Mouse (Mus musculus) kidney, postnatal 0 days (tissue): ENCODE measurements around the gene Diablo. TPM values are rescaled to one million over a fixed set of nuclear protein-coding genes. Genes with fewer than 3 reads are reported as not detected.

Experiments
- ATAC-seq: fragments of 200-750 bp; cut with Nextera tagmentation; replicated peaks from 2 replicates; pipeline ENCODE4 v1.8.0; 2017; ENCODE audit warnings: low read depth, moderate number of reproducible peaks, moderate TSS enrichment, moderate library complexity; ENCODE audit not compliant: low FRiP score
- DNase-seq: peaks from one replicate; pipeline ENCODE4 v3.0.0-alpha.2; 2016; ENCODE audit warnings: low spot score
- H3K27ac ChIP-seq: fragments of 300-500 bp; sonication (generic); 2 replicates; pipeline ENCODE4 v1.5.1; 2014; ENCODE audit warnings: mild to moderate bottlenecking
- H3K27me3 ChIP-seq: fragments of 300-500 bp; sonication (generic); 2 replicates; pipeline ENCODE4 v1.6.1; 2014; ENCODE audit warnings: low read length, mixed read lengths; ENCODE audit not compliant: insufficient read depth
- H3K36me3 ChIP-seq: fragments of 300-500 bp; sonication (generic); 2 replicates; pipeline ENCODE4 v1.6.1; 2014; ENCODE audit warnings: low read length, mixed read lengths; ENCODE audit not compliant: insufficient read depth
- H3K4me1 ChIP-seq: fragments of 300-500 bp; sonication (generic); replicated peaks from 2 replicates; pipeline ENCODE4 v1.6.1; 2014; ENCODE audit warnings: antibody characterized with exemption, low read length, mixed read lengths; ENCODE audit not compliant: insufficient read depth
- H3K4me2 ChIP-seq: fragments of 300-500 bp; sonication (generic); 2 replicates; pipeline ENCODE4 v1.6.1; 2014; ENCODE audit warnings: mild to moderate bottlenecking, low read length, moderate library complexity, mixed read lengths
- H3K4me3 ChIP-seq: fragments of 300-500 bp; sonication (generic); replicated peaks from 2 replicates; pipeline ENCODE4 v1.5.1; 2014; ENCODE audit warnings: low read depth, low read length
- H3K9ac ChIP-seq: fragments of 300-500 bp; sonication (generic); 2 replicates; pipeline ENCODE4 v1.6.1; 2014; ENCODE audit warnings: low read depth, low read length
- H3K9me3 ChIP-seq: fragments of 300-500 bp; sonication (generic); replicated peaks from 2 replicates; pipeline ENCODE4 v1.6.1; 2016; ENCODE audit warnings: low read length, inconsistent platforms, mixed read lengths
- CTCF ChIP-seq: IDR thresholded peaks from 2 replicates; pipeline ENCODE4 v1.5.1; 2016; ENCODE audit warnings: antibody characterized with exemption, low read depth, mild to moderate bottlenecking, moderate library complexity
- WGBS: fragments of 180-500 bp; shearing (Covaris S2); extraction: QIAGEN DNeasy Blood & Tissue Kit; methylation state at CpG from one replicate; pipeline ENCODE4 v1.1.7; 2014; 5-methylcytosine and 5-hydroxymethylcytosine counted together
- polyA plus RNA-seq: library from polyadenylated mRNA; unstranded; fragments of >200 nt; fragmentation: Nextera tagmentation; extraction: Ambion mirVana; gene quantifications from 2 replicates; pipeline ENCODE4 v1.2.1, GENCODE M21; 2015

Gene Diablo
- polyA plus RNA-seq, 1 experiment from 2014 or later: 101 TPM

- no peak for ATAC-seq
- WGBS: 93% methylated on average over 7 of the region's 7 CpGs
- H3K4me3 ChIP-seq: no peak overlapping the region
These were observed 31.7 kb upstream of the Diablo start for GRCm38 (mm10) chr5:123555693-123556092.

GRCm38 (mm10) chr5:123533801-123534200 lies 9.8 kb upstream of the Diablo start:
- H3K36me3 ChIP-seq: peaks cover 58% of the 10 kb centered on the region
- no peak for TF ChIP-seq CTCF
- no peak overlapping the region for H3K27ac ChIP-seq
- no peaks in the 10 kb centered on the region for H3K27me3 ChIP-seq
- H3K9me3 ChIP-seq: no peaks in the 10 kb centered on the region
- DNase-seq: no peak
- H3K9ac ChIP-seq: no peak overlapping the region
- no peak for ATAC-seq
- 92% methylated on average over 10 of the region's 10 CpGs for WGBS
- H3K4me1 ChIP-seq: no peaks in the 10 kb centered on the region
- H3K4me2 ChIP-seq: no peak overlapping the region
- no peak overlapping the region for H3K4me3 ChIP-seq

More at GRCm38 (mm10) chr5:123555693-123556092, 31.7 kb upstream of the Diablo start:
- H3K36me3 ChIP-seq: peaks cover 44% of the 10 kb centered on the region
- no peak for TF ChIP-seq CTCF
- no peaks in the 10 kb centered on the region for H3K27me3 ChIP-seq
- DNase-seq: no peak
- no peak overlapping the region for H3K9ac ChIP-seq
- H3K4me2 ChIP-seq: no peak overlapping the region
- H3K9me3 ChIP-seq: no peaks in the 10 kb centered on the region
- no peaks in the 10 kb centered on the region for H3K4me1 ChIP-seq
- H3K27ac ChIP-seq: no peak overlapping the region

GRCm38 (mm10) chr5:123530056-123530455 lies 6.1 kb upstream of the Diablo start:
- H3K9ac ChIP-seq: no peak overlapping the region
- 91% methylated on average over 8 of the region's 8 CpGs for WGBS
- no peaks in the 10 kb centered on the region for H3K9me3 ChIP-seq
- H3K4me1 ChIP-seq: no peaks in the 10 kb centered on the region
- no peaks in the 10 kb centered on the region for H3K27me3 ChIP-seq
- no peak overlapping the region for H3K4me3 ChIP-seq
- TF ChIP-seq CTCF: no peak
- H3K36me3 ChIP-seq: peaks cover 60% of the 10 kb centered on the region
- no peak overlapping the region for H3K27ac ChIP-seq
- DNase-seq: no peak
- no peak for ATAC-seq
- H3K4me2 ChIP-seq: no peak overlapping the region

GRCm38 (mm10) chr5:123528641-123529040 lies 4.7 kb upstream of the Diablo start:
- Histone ChIP-seq H3K9ac (no peak overlapping the region), H3K36me3 (peaks cover 50% of the 10 kb centered on the region), H3K27ac (no peak overlapping the region), H3K4me3 (no peak overlapping the region), H3K4me2 (no peak overlapping the region), H3K27me3 (no peaks in the 10 kb centered on the region), H3K9me3 (no peaks in the 10 kb centered on the region), H3K4me1 (0 out of 2 replicates have a peak, but pooled peaks cover 3% of the 10 kb centered on the region)
- DNase-seq (no peak), ATAC-seq (no peak)
- WGBS: 80% methylated on average over 7 of the region's 7 CpGs
- no peak for TF ChIP-seq CTCF

GRCm38 (mm10) chr5:123525916-123526495 lies 2.0 kb upstream of the Diablo start:
- H3K27ac ChIP-seq: no peak overlapping the region
- DNase-seq: no peak

GRCm38 (mm10) chr5:123525281-123525680 lies 1.3 kb upstream of the Diablo start, which contains the start of gene Gm49027:
Gene Gm49027, minus strand, starts transcription at chr5:123525488.
- Histone ChIP-seq H3K9ac (no peak within 1 kb of the TSS), H3K27ac (no peak within 1 kb of the TSS), H3K4me2 (peak within 1 kb of the TSS; percentile 90), H3K9me3 (no peaks in the 10 kb centered on the region), H3K4me3 (peak within 1 kb of the TSS; percentile 85), H3K4me1 (peaks cover 3% of the 10 kb centered on the region; the same call in 1 of the 2 replicates), H3K36me3 (peaks cover 18% of the 10 kb centered on the region; the same call in 1 of the 2 replicates), H3K27me3 (no peaks in the 10 kb centered on the region)
- TF ChIP-seq CTCF: no peak
- DNase-seq (no peak), ATAC-seq (no peak)
- WGBS: 87% methylated on average over 7 of the region's 7 CpGs

More at GRCm38 (mm10) chr5:123525916-123526495, 2.0 kb upstream of the Diablo start:
- no peak overlapping the region for H3K4me2 ChIP-seq
- TF ChIP-seq CTCF: no peak
- 91% methylated on average over 9 of the region's 9 CpGs for WGBS
- H3K9ac ChIP-seq: no peak overlapping the region
- no peak for ATAC-seq
- H3K9me3 ChIP-seq: no peaks in the 10 kb centered on the region
- H3K4me1 ChIP-seq: peaks cover 3% of the 10 kb centered on the region; the same call in 1 of the 2 replicates
- H3K36me3 ChIP-seq: peaks cover 25% of the 10 kb centered on the region; the same call in 1 of the 2 replicates
- no peak overlapping the region for H3K4me3 ChIP-seq
- no peaks in the 10 kb centered on the region for H3K27me3 ChIP-seq

- Histone ChIP-seq H3K4me1 (peaks cover 3% of the 10 kb centered on the region; the same call in 1 of the 2 replicates), H3K9ac (0 out of 2 replicates have a peak overlapping the region, but pooled peaks have one; percentile 73)
- WGBS: under 1% methylated on average over 23 of the region's 27 CpGs
These were observed 396 bp upstream of the Diablo start for GRCm38 (mm10) chr5:123524393-123524750.

More at GRCm38 (mm10) chr5:123524393-123524750, 396 bp upstream of the Diablo start:
- peak overlapping the region; percentile 90 for H3K4me2 ChIP-seq
- peak; percentile 17; the same call in 1 of the 2 replicates for TF ChIP-seq CTCF
- peak; percentile 95 for ATAC-seq
- 0 out of 2 replicates have a peak, but pooled peaks cover 13% of the 10 kb centered on the region for H3K36me3 ChIP-seq
- H3K27ac ChIP-seq: no peak overlapping the region
- no peaks in the 10 kb centered on the region for H3K9me3 ChIP-seq
- peak; percentile 89 for DNase-seq
- no peaks in the 10 kb centered on the region for H3K27me3 ChIP-seq
- H3K4me3 ChIP-seq: peak overlapping the region; percentile 85
